Mouse (Mus musculus): ENCODE results near the gene Tmem132d. TPM values are rescaled to one million over a fixed set of nuclear protein-coding genes. Genes with fewer than 3 reads are reported as not detected.

The Tmem132d gene
- polyA plus RNA-seq, 1 experiment from 2014 or later, result 3.3 TPM

GRCm38 (mm10) chr5:127815292-127815691 lies 617.6 kb downstream of the Tmem132d start:
- no peak for TF ChIP-seq CTCF (IDR thresholded peaks at IDR 0.05; ENCODE audit: low read depth)
- DNase-seq (no peak), ATAC-seq (ENCODE audit: insufficient read depth) (no peak)
- no peak overlapping the region for H3K4me2 ChIP-seq
- H3K4me1 ChIP-seq (ENCODE audit: insufficient read depth), result no peaks in the 10 kb centered on the region
- 80% methylated on average over 8 of the region's 8 CpGs for WGBS
- H3K36me3 ChIP-seq (ENCODE audit: insufficient read depth), result no peaks in the 10 kb centered on the region
- no peak overlapping the region for H3K27ac ChIP-seq (ENCODE audit: low read depth)
- no peaks in the 10 kb centered on the region for H3K9me3 ChIP-seq (ENCODE audit: low read depth, low read length)
- no peak overlapping the region for H3K4me3 ChIP-seq (ENCODE audit: low read depth, low read length)
- no peaks in the 10 kb centered on the region for H3K27me3 ChIP-seq (ENCODE audit: insufficient read depth, low read length)
- no peak overlapping the region for H3K9ac ChIP-seq

DNA sequence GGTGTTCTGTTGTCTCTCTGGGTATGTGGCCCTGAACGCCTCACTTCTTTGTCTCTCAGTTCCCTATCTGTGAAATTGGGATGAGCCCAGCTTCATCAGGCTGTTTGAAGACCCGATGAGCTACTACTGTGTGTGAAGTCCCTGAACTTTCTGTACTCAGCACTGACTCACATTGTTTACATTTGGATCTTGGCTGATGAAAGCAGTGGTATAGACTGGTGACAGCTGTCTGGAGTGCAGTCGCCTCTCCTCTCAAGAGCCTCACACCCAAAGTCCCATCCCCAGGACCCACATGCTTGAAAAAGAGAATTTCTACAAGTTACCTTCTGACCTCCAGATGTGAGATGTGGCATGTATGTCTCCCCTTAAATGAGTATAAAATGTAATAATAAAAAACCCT lies 625.5 kb downstream of the Tmem132d start:
- Histone ChIP-seq H3K27me3 (ENCODE audit: insufficient read depth, low read length) (no peaks in the 10 kb centered on the region), H3K36me3 (ENCODE audit: insufficient read depth) (no peaks in the 10 kb centered on the region), H3K27ac (ENCODE audit: low read depth) (no peak overlapping the region), H3K9ac (no peak overlapping the region), H3K9me3 (ENCODE audit: low read depth, low read length) (no peaks in the 10 kb centered on the region), H3K4me2 (no peak overlapping the region), H3K4me3 (ENCODE audit: low read depth, low read length) (no peak overlapping the region), H3K4me1 (ENCODE audit: insufficient read depth) (no peaks in the 10 kb centered on the region)
- DNase-seq (peak; percentile 57), ATAC-seq (ENCODE audit: insufficient read depth) (peak; percentile 79)
- no peak for TF ChIP-seq CTCF (IDR thresholded peaks at IDR 0.05; ENCODE audit: low read depth)
- 28% methylated on average over 3 of the region's 3 CpGs for WGBS

DNA sequence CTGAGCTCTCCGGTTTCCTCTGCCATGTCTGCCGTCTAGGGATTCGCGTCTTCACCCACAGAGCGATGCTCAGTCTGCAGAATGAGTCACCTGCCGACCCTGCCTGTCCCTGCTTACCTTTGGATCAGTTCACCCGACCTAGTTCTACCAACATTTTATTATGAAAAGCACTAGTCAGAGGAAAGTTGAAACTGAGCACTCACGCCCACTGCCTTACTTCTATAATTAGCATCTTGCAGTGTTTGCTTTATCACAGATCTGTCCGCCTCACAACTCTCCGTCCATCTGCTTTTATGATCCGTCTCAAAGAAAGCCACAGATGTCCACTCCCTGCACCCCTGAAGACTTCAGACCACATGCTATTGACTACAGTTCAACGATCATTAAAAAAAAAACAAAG lies 626.0 kb downstream of the Tmem132d start:
- Histone ChIP-seq H3K9me3 (ENCODE audit: low read depth, low read length) (no peaks in the 10 kb centered on the region), H3K4me2 (no peak overlapping the region), H3K27ac (ENCODE audit: low read depth) (no peak overlapping the region), H3K27me3 (ENCODE audit: insufficient read depth, low read length) (no peaks in the 10 kb centered on the region), H3K4me3 (ENCODE audit: low read depth, low read length) (no peak overlapping the region), H3K36me3 (ENCODE audit: insufficient read depth) (no peaks in the 10 kb centered on the region), H3K4me1 (ENCODE audit: insufficient read depth) (no peaks in the 10 kb centered on the region), H3K9ac (no peak overlapping the region)
- DNase-seq, result no peak
- ATAC-seq (ENCODE audit: insufficient read depth), result no peak
- 70% methylated on average over 12 of the region's 12 CpGs for whole genome bisulfite sequencing
- no peak for TF ChIP-seq CTCF (IDR thresholded peaks at IDR 0.05; ENCODE audit: low read depth)

DNA sequence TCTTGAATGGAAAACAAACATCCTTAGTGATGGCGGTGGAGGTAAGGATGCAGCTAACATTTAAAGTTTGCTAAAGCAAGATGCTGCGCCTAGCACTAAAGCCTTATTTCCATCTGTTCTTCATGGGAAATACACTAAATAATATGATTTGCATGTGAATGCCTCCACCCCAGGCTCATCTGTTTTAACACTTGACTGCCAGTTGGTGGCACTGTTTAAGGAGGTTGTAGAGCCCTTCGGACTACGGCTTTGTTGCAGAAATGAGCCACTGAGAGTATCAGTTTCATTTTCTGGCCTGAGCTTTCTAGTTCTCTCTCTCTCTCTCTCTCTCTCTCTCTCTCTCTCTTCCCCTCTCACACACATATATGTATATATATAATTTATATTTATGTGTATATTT lies 632.0 kb downstream of the Tmem132d start:
- TF ChIP-seq CTCF (IDR thresholded peaks at IDR 0.05; ENCODE audit: low read depth), result 0 out of 2 replicates have a peak, but pooled peaks have one; percentile 8
- DNase-seq (peak; percentile 14), ATAC-seq (ENCODE audit: insufficient read depth) (no peak)
- H3K4me2 ChIP-seq, result no peak overlapping the region
- 47% methylated on average over 4 of the region's 4 CpGs for WGBS
- no peaks in the 10 kb centered on the region for H3K9me3 ChIP-seq (ENCODE audit: low read depth, low read length)
- no peaks in the 10 kb centered on the region for H3K36me3 ChIP-seq (ENCODE audit: insufficient read depth)
- no peaks in the 10 kb centered on the region for H3K4me1 ChIP-seq (ENCODE audit: insufficient read depth)
- no peak overlapping the region for H3K27ac ChIP-seq (ENCODE audit: low read depth)
- no peak overlapping the region for H3K4me3 ChIP-seq (ENCODE audit: low read depth, low read length)
- no peaks in the 10 kb centered on the region for H3K27me3 ChIP-seq (ENCODE audit: insufficient read depth, low read length)
- H3K9ac ChIP-seq, result no peak overlapping the region

DNA sequence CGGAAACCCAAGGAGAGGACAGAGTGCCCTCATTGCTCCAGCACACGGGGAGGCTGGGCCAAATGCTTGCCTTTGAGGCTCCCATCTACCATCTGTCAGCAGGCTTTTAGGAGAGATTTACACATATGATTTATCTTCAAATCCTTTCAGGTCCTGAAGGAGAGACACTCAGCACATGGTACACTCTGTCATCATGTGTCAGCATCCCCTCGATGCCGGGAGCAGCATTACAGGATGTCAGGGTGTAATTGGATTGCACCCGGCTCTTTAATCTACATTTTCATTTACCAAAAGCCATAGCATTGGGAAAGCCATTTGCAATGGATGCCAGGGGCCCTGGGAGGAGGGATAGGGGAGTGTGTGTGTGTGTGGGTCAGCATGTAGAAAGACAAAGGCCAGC lies 651.7 kb downstream of the Tmem132d start:
- TF ChIP-seq CTCF (IDR thresholded peaks at IDR 0.05; ENCODE audit: low read depth), result no peak
- H3K27ac ChIP-seq (ENCODE audit: low read depth), result no peak overlapping the region
- no peaks in the 10 kb centered on the region for H3K27me3 ChIP-seq (ENCODE audit: insufficient read depth, low read length)
- no peak overlapping the region for H3K4me2 ChIP-seq
- H3K36me3 ChIP-seq (ENCODE audit: insufficient read depth), result no peaks in the 10 kb centered on the region
- no peak overlapping the region for H3K9ac ChIP-seq
- no peak for ATAC-seq (ENCODE audit: insufficient read depth)
- no peaks in the 10 kb centered on the region for H3K9me3 ChIP-seq (ENCODE audit: low read depth, low read length)
- H3K4me1 ChIP-seq (ENCODE audit: insufficient read depth), result no peaks in the 10 kb centered on the region
- no peak for DNase-seq
- H3K4me3 ChIP-seq (ENCODE audit: low read depth, low read length), result no peak overlapping the region
- WGBS, result 50% methylated on average over 5 of the region's 5 CpGs

GRCm38 (mm10) chr5:127775749-127776148 lies 657.1 kb downstream of the Tmem132d start:
- ATAC-seq (ENCODE audit: insufficient read depth), result no peak
- no peaks in the 10 kb centered on the region for H3K36me3 ChIP-seq (ENCODE audit: insufficient read depth)
- peak; percentile 52 for DNase-seq
- no peaks in the 10 kb centered on the region for H3K4me1 ChIP-seq (ENCODE audit: insufficient read depth)
- 50% methylated on average over 7 of the region's 7 CpGs for WGBS
- H3K9ac ChIP-seq, result no peak overlapping the region
- H3K27me3 ChIP-seq (ENCODE audit: insufficient read depth, low read length), result no peaks in the 10 kb centered on the region
- no peak for TF ChIP-seq CTCF (IDR thresholded peaks at IDR 0.05; ENCODE audit: low read depth)
- no peak overlapping the region for H3K4me3 ChIP-seq (ENCODE audit: low read depth, low read length)
- H3K9me3 ChIP-seq (ENCODE audit: low read depth, low read length), result no peaks in the 10 kb centered on the region
- H3K4me2 ChIP-seq, result no peak overlapping the region
- no peak overlapping the region for H3K27ac ChIP-seq (ENCODE audit: low read depth)

DNA sequence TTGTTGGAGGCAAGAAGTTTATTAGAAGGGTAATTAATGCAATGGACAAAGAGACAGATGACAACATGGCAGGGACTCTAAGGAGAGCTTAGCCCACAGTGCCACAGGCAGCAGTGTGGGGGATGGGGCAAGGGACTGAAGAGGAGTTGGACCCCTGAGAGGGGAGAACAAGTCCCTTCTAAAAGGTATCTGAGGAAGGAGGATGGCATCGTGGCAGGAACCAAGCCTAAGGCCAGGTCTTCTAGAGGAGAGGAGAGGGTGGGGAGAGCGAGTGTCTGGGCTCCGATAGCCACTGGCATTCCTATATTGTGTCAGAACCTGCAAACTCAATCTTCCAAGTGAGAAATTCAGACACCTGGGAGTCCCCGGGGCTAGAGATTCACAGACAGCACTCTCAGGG lies 674.3 kb downstream of the Tmem132d start:
- Histone ChIP-seq H3K27me3 (ENCODE audit: insufficient read depth, low read length) (no peaks in the 10 kb centered on the region), H3K4me3 (ENCODE audit: low read depth, low read length) (no peak overlapping the region), H3K4me1 (ENCODE audit: insufficient read depth) (no peaks in the 10 kb centered on the region), H3K9ac (no peak overlapping the region), H3K27ac (ENCODE audit: low read depth) (no peak overlapping the region), H3K9me3 (ENCODE audit: low read depth, low read length) (no peaks in the 10 kb centered on the region), H3K36me3 (ENCODE audit: insufficient read depth) (no peaks in the 10 kb centered on the region), H3K4me2 (no peak overlapping the region)
- ATAC-seq (ENCODE audit: insufficient read depth) (no peak), DNase-seq (no peak)
- no peak for TF ChIP-seq CTCF (IDR thresholded peaks at IDR 0.05; ENCODE audit: low read depth)
- 69% methylated on average over 4 of the region's 4 CpGs for WGBS

All from lung, embryonic 14.5 days (tissue).